Mouse (Mus musculus): ENCODE measurements at regions not wholly inside any gene's neighbourhood (a gene's known extent, or its start where the extent isn't known, plus 50 kb on each side); places are given as distances from the start of the nearest gene placed in this dataset.

- no peak for DNase-seq (ENCODE audit: low spot score)
Measured at GRCm38 (mm10) chr14:105718676-105719441, 177.8 kb downstream of the Spry2 start.

- no peak for DNase-seq (ENCODE audit: low spot score)
Measured at GRCm38 (mm10) chr14:105717821-105718220, 178.8 kb downstream of the Spry2 start.

- DNase-seq (ENCODE audit: low spot score), result no peak
Measured at GRCm38 (mm10) chr14:105708691-105709090, 187.9 kb downstream of the Spry2 start.

- DNase-seq (ENCODE audit: low spot score), result no peak
Measured at GRCm38 (mm10) chr14:105706756-105707155, 189.9 kb downstream of the Spry2 start.

- DNase-seq (ENCODE audit: low spot score), result no peak
Measured at GRCm38 (mm10) chr14:105698616-105699015, 198.0 kb downstream of the Spry2 start.

GRCm38 (mm10) chr14:105698086-105698485 lies 198.5 kb downstream of the Spry2 start:
- no peak for DNase-seq (ENCODE audit: low spot score)

GRCm38 (mm10) chr14:105697398-105697797 lies 199.2 kb downstream of the Spry2 start:
- DNase-seq (ENCODE audit: low spot score), result no peak

GRCm38 (mm10) chr14:105694969-105695368 lies 201.7 kb downstream of the Spry2 start:
- no peak for DNase-seq (ENCODE audit: low spot score)

- DNase-seq (ENCODE audit: low spot score), result no peak
Measured at GRCm38 (mm10) chr14:105693713-105694112, 202.9 kb downstream of the Spry2 start.

- no peak for DNase-seq (ENCODE audit: low spot score)
Measured at GRCm38 (mm10) chr14:105684826-105685465, 211.7 kb downstream of the Spry2 start.

GRCm38 (mm10) chr14:105684329-105684728 lies 212.3 kb downstream of the Spry2 start:
- no peak for DNase-seq (ENCODE audit: low spot score)

GRCm38 (mm10) chr14:105676646-105676930 lies 220.0 kb downstream of the Spry2 start:
- DNase-seq (ENCODE audit: low spot score), result no peak

- DNase-seq (ENCODE audit: low spot score), result peak; percentile 53
Measured at GRCm38 (mm10) chr14:105675801-105676645, 220.6 kb downstream of the Spry2 start.

GRCm38 (mm10) chr14:105675006-105675405 lies 221.6 kb downstream of the Spry2 start:
- DNase-seq (ENCODE audit: low spot score), result no peak

- DNase-seq (ENCODE audit: low spot score), result peak; percentile 16
Measured at GRCm38 (mm10) chr14:105668969-105669368, 227.7 kb downstream of the Spry2 start.

GRCm38 (mm10) chr14:105664671-105665198 lies 231.9 kb downstream of the Spry2 start:
- no peak for DNase-seq (ENCODE audit: low spot score)

- no peak for DNase-seq (ENCODE audit: low spot score)
Measured at GRCm38 (mm10) chr14:105663472-105663871, 233.1 kb downstream of the Spry2 start.

GRCm38 (mm10) chr14:105662839-105663238 lies 233.8 kb downstream of the Spry2 start:
- no peak for DNase-seq (ENCODE audit: low spot score)

GRCm38 (mm10) chr14:105658316-105658715 lies 238.3 kb downstream of the Spry2 start:
- no peak for DNase-seq (ENCODE audit: low spot score)

- DNase-seq (ENCODE audit: low spot score), result no peak
Measured at GRCm38 (mm10) chr14:105647166-105647565, 249.5 kb downstream of the Spry2 start.

- no peak for DNase-seq (ENCODE audit: low spot score)
Measured at GRCm38 (mm10) chr14:105644428-105644827, 252.2 kb downstream of the Spry2 start.

GRCm38 (mm10) chr14:105643285-105643957 lies 253.2 kb downstream of the Spry2 start:
- no peak for DNase-seq (ENCODE audit: low spot score)
